Mouse (Mus musculus): ENCODE measurements at regions not wholly inside any gene's neighbourhood (a gene's known extent, or its start where the extent isn't known, plus 50 kb on each side); places are given as distances from the start of the nearest gene placed in this dataset.
A peak's percentile ranks its signal among the peaks of the same experiment; 100 is the strongest.
"Not testable (repeated sequence)": the region's sequence is repeated elsewhere in the genome, so short reads cannot be mapped to it uniquely, and the experiment has no call there.

DNA sequence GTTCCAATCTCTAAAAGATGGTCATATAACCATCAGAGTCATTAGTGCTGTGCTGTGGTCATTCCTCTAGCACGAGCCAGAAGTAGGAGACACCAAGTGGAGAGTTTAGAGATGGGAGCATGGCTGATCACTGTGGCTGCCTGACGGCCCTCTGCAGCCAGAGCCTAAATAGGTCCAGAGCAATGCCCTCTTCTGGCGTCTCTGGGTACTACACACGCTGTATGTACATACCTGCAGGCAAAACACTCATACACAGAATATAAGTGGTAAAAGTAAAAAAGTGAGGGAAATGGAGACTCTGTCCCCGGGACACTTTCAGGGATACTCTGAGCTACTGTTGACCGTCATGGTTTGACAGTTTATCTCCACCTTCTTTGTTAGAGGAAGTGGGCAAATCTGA lies 91.4 kb downstream of the Gm21738 start:
- DNase-seq (ENCODE audit: low spot score in 2 of 2): no peak

DNA sequence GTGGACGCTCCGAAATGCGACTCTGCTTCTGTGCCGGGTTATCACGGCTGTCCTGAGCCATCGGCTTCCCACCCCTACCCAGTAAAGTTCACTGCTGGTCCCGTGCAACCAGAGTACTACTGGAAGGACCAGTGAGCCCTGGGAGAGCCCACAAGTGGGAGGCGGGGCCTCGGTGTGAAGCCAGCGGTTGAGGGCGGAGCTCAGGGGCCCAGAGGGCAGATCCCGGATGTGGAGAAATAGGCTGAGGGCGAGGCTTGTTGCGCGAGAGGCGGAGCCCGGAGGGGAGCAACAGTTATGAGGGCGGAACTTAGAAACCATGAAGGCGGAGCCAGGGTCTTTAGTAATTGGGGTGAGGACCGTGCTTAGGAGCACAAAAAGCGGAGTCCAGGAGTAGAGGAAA lies 107.1 kb downstream of the Gm21738 start:
- no peak for DNase-seq (ENCODE audit: low spot score in 2 of 2)

DNA sequence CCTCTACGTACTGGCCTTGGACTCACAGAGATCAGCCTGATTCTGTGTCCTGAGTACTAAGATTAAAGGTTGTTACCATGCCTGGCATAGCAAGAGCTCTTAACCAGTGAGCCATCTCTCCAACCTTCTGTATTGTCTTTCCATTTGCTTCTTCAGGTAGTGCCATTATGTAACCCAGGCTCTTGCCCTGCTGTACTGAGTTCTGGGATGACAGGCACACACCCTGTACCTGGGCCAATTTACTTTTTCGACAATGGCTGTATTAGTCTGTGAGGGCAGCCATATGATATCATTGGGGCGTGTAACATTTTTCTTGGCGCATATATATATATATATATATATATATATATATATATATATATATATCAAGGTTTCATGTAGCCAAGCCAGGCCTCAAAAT lies 115.9 kb downstream of the Gm21738 start:
- DNase-seq (ENCODE audit: low spot score in 2 of 2): not testable (repeated sequence)

DNA sequence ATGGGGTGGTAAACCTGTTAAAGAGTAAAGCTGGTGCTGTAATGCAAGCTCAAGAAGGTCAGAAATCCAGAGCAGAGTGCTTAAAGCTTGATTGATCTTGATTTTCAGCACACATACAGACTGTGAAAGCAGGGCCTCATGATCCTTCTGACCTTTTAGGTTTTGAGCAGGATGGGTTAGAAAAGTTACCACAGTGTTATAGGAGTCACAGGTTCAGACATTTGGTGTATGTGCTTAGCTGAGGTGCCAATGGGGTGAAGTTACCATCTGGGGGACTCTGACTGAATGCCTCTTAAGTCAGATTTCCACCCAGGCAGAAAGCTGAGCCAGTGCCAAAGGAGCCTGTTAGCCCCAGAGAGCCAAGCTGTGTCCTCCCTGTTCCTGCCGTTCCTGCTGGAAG lies 139.6 kb downstream of the Gm21738 start:
- no peak for DNase-seq (ENCODE audit: low spot score in 2 of 2)

DNA sequence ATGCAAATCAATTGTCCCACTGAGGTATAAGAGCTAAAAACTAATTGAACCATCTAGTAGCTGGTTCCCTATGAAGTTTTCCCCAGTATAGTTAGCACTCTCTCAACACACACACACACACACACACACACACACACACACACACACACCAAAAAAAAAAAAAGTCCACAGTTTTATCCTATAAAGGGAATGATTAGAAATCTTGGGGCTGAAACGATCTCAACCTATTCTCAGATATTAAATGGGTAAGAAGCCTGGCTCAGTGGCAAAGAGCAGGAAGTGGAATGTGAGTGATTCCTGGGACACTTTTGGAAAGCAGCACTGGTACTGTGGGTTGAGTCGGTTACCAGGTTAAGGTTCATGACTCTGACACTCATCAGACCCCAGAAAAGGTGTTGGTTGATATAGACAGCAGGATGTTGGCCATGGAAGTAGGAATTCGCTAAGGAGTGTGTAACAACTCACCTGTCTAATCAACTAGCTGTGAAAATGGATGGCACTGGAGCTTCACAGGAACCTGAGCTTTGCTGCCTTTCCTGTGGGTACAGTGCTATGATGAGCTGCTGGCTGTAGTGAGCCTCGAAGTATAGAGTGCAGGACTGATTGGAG lies 140.8 kb downstream of the Gm21738 start:
- DNase-seq (ENCODE audit: low spot score in 2 of 2): peak; percentile 17 to 41
